Comparison of ENCODE assay signal across 8 mouse cellular contexts in genomic region chr17:67696694-67697386, GRCm38 (mm10). TPM values are rescaled to one million over a fixed set of nuclear protein-coding genes. Genes with fewer than 3 reads are reported as not detected.
DNase-seq lines count a peak whose midpoint lies in the region; ATAC-seq and TF ChIP-seq lines count a peak whose summit lies in the region.

Gene Lama1, plus strand, starts transcription at chr17:67697259.

- no peaks in the 10 kb centered on the region for H3K36me3 ChIP-seq in megakaryocyte, embryonic 14.5 days (replicated peaks; ENCODE audit: low read length)

- H3K4me1 ChIP-seq in megakaryocyte, embryonic 14.5 days, result no peaks in the 10 kb centered on the region

- no peak for TF ChIP-seq POLR2A in brain, embryonic 14.5 days (IDR thresholded peaks at IDR 0.05; ENCODE audit: borderline replicate concordance, extremely low read depth, insufficient read depth, insufficient read length, poor library complexity, severe bottlenecking)

- peaks cover 11% of the 10 kb centered on the region; the same call in 1 of the 2 replicates for H3K9me3 ChIP-seq in megakaryocyte, embryonic 14.5 days

- intact Hi-C loops in left cerebral cortex, postnatal 25 days (cut with DNase I), result no loop called here

- in situ Hi-C loops in Patski (cut with MboI; ENCODE audit: low pct_unique_long_range_greater_than_20kb), result no loop called here

- CTCF ChIA-PET in Patski (lab: Charles Lee), result interaction anchor here (0.9 to 1.4 kb wide), 4 partner anchors 9 to 47 kb away, joined by 3 to 4 read pairs (median 3); no protein-coding TSS in a partner anchor

- H3K4me3 ChIP-seq in megakaryocyte, embryonic 14.5 days (replicated peaks), result peak within 1 kb of the TSS; percentile 65

- peaks cover 27% of the 10 kb centered on the region for H3K27me3 ChIP-seq in Patski
- peaks cover 21% of the 10 kb centered on the region for H3K27me3 ChIP-seq in megakaryocyte, embryonic 14.5 days (replicated peaks)

- POLR2A ChIA-PET in Patski (lab: Charles Lee), result no interaction called here

- TF ChIP-seq CTCF in Patski (IDR thresholded peaks at IDR 0.05), result peak; percentile 91
- TF ChIP-seq CTCF in brain, embryonic 14.5 days (IDR thresholded peaks at IDR 0.05; ENCODE audit: borderline replicate concordance, extremely low read depth, insufficient read depth, insufficient read length), result peak; percentile 69

- peak; percentile 70 for ATAC-seq in Patski
- ATAC-seq in hematopoietic stem cell, adult 5-6 weeks (replicated peaks in 1 of 2; ENCODE audit: insufficient read depth in 1 of 2, low FRiP score in 2 of 2, low TSS enrichment in 1 of 2, low read depth in 1 of 2, poor library complexity in 2 of 2, severe bottlenecking in 2 of 2), result peak; percentile 90 to 91
- ATAC-seq in activated CD4-positive, CD25-positive, alpha-beta regulatory T cell, adult 4 months, result no peak

- DNase-seq in Patski (ENCODE audit: low read depth, low spot score), result no peak
- DNase-seq in brain, embryonic 14.5 days (ENCODE audit: low read depth), result peak; percentile 85
- peak; percentile 7 for DNase-seq in frontal cortex, postnatal 36 days (ENCODE audit: low spot score in 2 of 2)
- peak; percentile 12 to 15 for DNase-seq in left cerebral cortex, postnatal 25 days (ENCODE audit: low spot score in 2 of 2)
- DNase-seq in right cerebral cortex, postnatal 14 days, result peak; percentile 57

RNA-seq across cellular contexts. Expression of gene Lama1, which starts in this region (rescaled TPM):
- 1.4 TPM for polyA plus RNA-seq in Patski (2021)
- polyA plus RNA-seq in brain, embryonic 14.5 days (2012; rRNA removed), result 10.5 and 14.0 TPM in 2 replicates
- under 0.01 TPM in 1 of 2 replicates, not detected in the other for total RNA-seq in hematopoietic stem cell, adult 5-6 weeks (2017)
- 1 to 10 TPM; 5.2 to 5.5 TPM for total RNA-seq in left cerebral cortex, postnatal 25 days (2021)
- polyA plus RNA-seq in megakaryocyte, embryonic 14.5 days (2012; ENCODE audit: insufficient read depth, low replicate concordance), result not detected in 2 replicates
- polyA plus RNA-seq in activated CD4-positive, CD25-positive, alpha-beta regulatory T cell, adult 4 months (2017; shearing (Covaris generic)), result not detected

Comparison
In these comparisons a context has a peak if more than half of its experiments do, and no peak if none do; other contexts are left out.
1. Peak in ATAC-seq in hematopoietic stem cell, adult 5-6 weeks; RNA of the gene not detected or under 1 TPM.